Mouse (Mus musculus) limb, embryonic 14.5 days (tissue): ENCODE measurements around the gene Fhit. TPM values are rescaled to one million over a fixed set of nuclear protein-coding genes. Genes with fewer than 3 reads are reported as not detected.

Source experiments
- ATAC-seq: fragments of 200-750 bp; cut with Nextera tagmentation; 2 replicates; pipeline ENCODE4 v1.8.0; 2017; ENCODE audit warnings: low read depth, moderate number of reproducible peaks, moderate TSS enrichment; ENCODE audit not compliant: low FRiP score
- DNase-seq: peaks from one replicate; pipeline ENCODE4 v3.0.0-alpha.2; 2015; ENCODE audit warnings: low spot score
- H3K27ac ChIP-seq: fragments of 300-500 bp; sonication (generic); replicated peaks from 2 replicates; pipeline ENCODE4 v1.5.1; 2014; ENCODE audit warnings: low read depth, mild to moderate bottlenecking, low read length, moderate library complexity, mixed read lengths
- H3K27me3 ChIP-seq: fragments of 300-500 bp; sonication (generic); 2 replicates; pipeline ENCODE4 v1.6.1; 2014; ENCODE audit warnings: low read length, mixed read lengths; ENCODE audit not compliant: control insufficient read depth, insufficient read depth
- H3K36me3 ChIP-seq: fragments of 300-500 bp; sonication (generic); 2 replicates; pipeline ENCODE4 v1.6.1; 2014; ENCODE audit warnings: mild to moderate bottlenecking, low read length, moderate library complexity, mixed read lengths; ENCODE audit not compliant: control insufficient read depth, insufficient read depth
- H3K4me1 ChIP-seq: fragments of 300-500 bp; sonication (generic); 2 replicates; pipeline ENCODE4 v1.6.1; 2014; ENCODE audit warnings: antibody characterized with exemption, low read length, mixed read lengths; ENCODE audit not compliant: control insufficient read depth, insufficient read depth
- H3K4me2 ChIP-seq: fragments of 300-500 bp; sonication (generic); replicated peaks from 2 replicates; pipeline ENCODE4 v1.6.1; 2014; ENCODE audit warnings: low read depth, mild to moderate bottlenecking, low read length, moderate library complexity; ENCODE audit not compliant: severe bottlenecking
- H3K4me3 ChIP-seq: fragments of 300-500 bp; sonication (generic); replicated peaks from 2 replicates; pipeline ENCODE4 v1.5.1; 2014; ENCODE audit warnings: low read length
- H3K9ac ChIP-seq: fragments of 300-500 bp; sonication (generic); 2 replicates; pipeline ENCODE4 v1.6.1; 2014; ENCODE audit warnings: mild to moderate bottlenecking, low read depth, low read length, moderate library complexity; ENCODE audit not compliant: severe bottlenecking
- H3K9me3 ChIP-seq: fragments of 300-500 bp; sonication (generic); 2 replicates; pipeline ENCODE4 v1.6.1; 2016; ENCODE audit warnings: low read length; ENCODE audit not compliant: control insufficient read depth
- POLR2A ChIP-seq: fragments of 200-500 bp; IDR thresholded peaks from 2 replicates; pipeline ENCODE4 v1.8.0; 2012; ENCODE audit warnings: inconsistent platforms, mild to moderate bottlenecking, moderate library complexity, borderline replicate concordance; ENCODE audit not compliant: insufficient read depth, insufficient read length; ENCODE audit errors: extremely low read depth
- WGBS: fragments of 180-500 bp; shearing (Covaris S2); extraction: QIAGEN DNeasy Blood & Tissue Kit; methylation state at CpG from one replicate; pipeline ENCODE4 v1.1.7; 2014; 5-methylcytosine and 5-hydroxymethylcytosine counted together
- polyA plus RNA-seq, 2 experiments: library from polyadenylated mRNA; depleted of rRNA in 1 of 2; stranded (reverse) in 1 of 2; unstranded in 1 of 2; fragments of >200 nt; fragmentation: Nextera tagmentation in 1 of 2; extraction: Ambion mirVana in 1 of 2; gene quantifications; 2 replicates each; pipeline versions ENCODE4 v1.2.1 to v1.2.3; 2012 to 2014

Fhit gene
- polyA plus RNA-seq, 2 experiments, result 3.5 to 7.6 TPM

DNA sequence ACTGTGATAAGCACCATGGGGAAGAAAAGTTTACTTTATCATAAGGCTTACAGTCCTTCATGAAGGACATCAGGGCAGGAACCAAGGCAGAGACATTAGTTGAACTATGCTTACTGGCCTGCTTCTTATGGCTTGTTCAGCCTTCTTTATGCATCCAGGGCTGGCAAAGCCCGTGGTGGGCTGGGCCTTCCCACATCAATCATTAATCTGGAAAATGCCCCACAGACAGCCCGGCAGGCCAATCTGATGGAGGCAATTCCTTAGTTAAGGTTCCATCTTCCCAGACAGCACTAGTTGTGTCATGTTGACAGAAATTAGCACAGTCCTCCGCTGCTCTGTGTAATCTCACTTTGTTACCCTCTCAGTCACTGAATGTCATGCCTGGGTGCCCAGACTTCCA lies 4.1 kb downstream of the Fhit start:
- Histone ChIP-seq H3K27ac (no peak overlapping the region), H3K4me2 (no peak overlapping the region), H3K4me3 (no peak overlapping the region), H3K36me3 (no peaks in the 10 kb centered on the region), H3K27me3 (no peaks in the 10 kb centered on the region), H3K4me1 (peaks cover 5% of the 10 kb centered on the region; the same call in 1 of the 2 replicates), H3K9me3 (no peaks in the 10 kb centered on the region), H3K9ac (no peak overlapping the region)
- ATAC-seq (no peak), DNase-seq (no peak)
- TF ChIP-seq POLR2A, result no peak
- WGBS, result 84% methylated on average over 3 of the region's 3 CpGs

DNA sequence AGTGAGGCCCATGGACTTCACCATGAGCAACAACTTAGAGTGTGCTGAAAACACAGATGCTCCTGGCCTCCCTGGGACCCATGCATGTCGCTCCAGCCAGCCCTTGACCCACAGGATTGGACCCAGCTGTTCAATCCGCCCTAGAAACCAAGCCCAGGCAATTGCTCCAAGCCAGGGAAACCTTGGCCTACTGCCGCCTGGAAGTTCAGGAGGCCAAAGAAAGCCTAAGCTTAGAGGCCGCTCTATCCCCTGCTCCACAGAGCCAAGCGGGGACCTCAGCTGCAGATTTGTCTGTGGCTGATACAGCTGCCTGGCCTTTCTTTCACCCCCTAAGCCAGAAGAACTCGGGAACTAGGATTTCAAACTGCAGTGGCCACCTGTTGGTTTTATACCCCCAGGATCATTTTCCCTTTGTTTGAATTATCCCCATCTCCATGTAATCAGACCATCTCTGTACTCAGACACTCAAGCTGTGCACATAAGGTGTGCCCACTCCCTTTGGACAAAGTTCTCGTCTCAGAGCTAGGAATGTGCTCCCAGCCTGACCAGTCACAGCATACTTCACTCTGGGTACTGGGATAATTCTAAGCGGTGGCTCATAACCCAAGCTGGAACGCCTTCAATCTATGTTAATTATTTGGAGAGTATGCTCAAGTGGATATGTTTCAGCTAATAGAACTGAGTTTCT lies 10.1 kb downstream of the Fhit start:
- H3K9me3 ChIP-seq, result no peaks in the 10 kb centered on the region
- peak; percentile 76 for ATAC-seq
- no peaks in the 10 kb centered on the region for H3K4me1 ChIP-seq
- no peaks in the 10 kb centered on the region for H3K27me3 ChIP-seq
- DNase-seq, result peak; percentile 61
- no peak overlapping the region for H3K4me3 ChIP-seq
- H3K4me2 ChIP-seq, result no peak overlapping the region
- WGBS, result 72% methylated on average over 9 of the region's 9 CpGs
- H3K36me3 ChIP-seq, result no peaks in the 10 kb centered on the region
- no peak overlapping the region for H3K9ac ChIP-seq
- no peak for TF ChIP-seq POLR2A
- no peak overlapping the region for H3K27ac ChIP-seq

- no peak overlapping the region for H3K9ac ChIP-seq
- no peaks in the 10 kb centered on the region for H3K27me3 ChIP-seq
- 86% methylated on average over 12 of the region's 12 CpGs for WGBS
- TF ChIP-seq POLR2A, result no peak
- H3K4me3 ChIP-seq, result no peak overlapping the region
- H3K4me1 ChIP-seq, result no peaks in the 10 kb centered on the region
- no peak overlapping the region for H3K27ac ChIP-seq
- no peak overlapping the region for H3K4me2 ChIP-seq
- DNase-seq (no peak), ATAC-seq (no peak)
- H3K36me3 ChIP-seq, result no peaks in the 10 kb centered on the region
- no peaks in the 10 kb centered on the region for H3K9me3 ChIP-seq
Observed at GRCm38 (mm10) chr14:11133787-11134735, 27.8 kb downstream of the Fhit start.

GRCm38 (mm10) chr14:11132637-11133474 lies 29.0 kb downstream of the Fhit start:
- no peak for ATAC-seq
- no peaks in the 10 kb centered on the region for H3K9me3 ChIP-seq
- H3K4me2 ChIP-seq, result no peak overlapping the region
- no peaks in the 10 kb centered on the region for H3K4me1 ChIP-seq
- DNase-seq, result no peak
- no peak overlapping the region for H3K27ac ChIP-seq
- TF ChIP-seq POLR2A, result no peak
- H3K27me3 ChIP-seq, result no peaks in the 10 kb centered on the region
- H3K9ac ChIP-seq, result no peak overlapping the region
- no peak overlapping the region for H3K4me3 ChIP-seq
- whole genome bisulfite sequencing, result 72% methylated on average over 6 of the region's 6 CpGs
- H3K36me3 ChIP-seq, result no peaks in the 10 kb centered on the region

- H3K4me2 ChIP-seq, result no peak overlapping the region
- H3K4me1 ChIP-seq, result no peaks in the 10 kb centered on the region
Observed at GRCm38 (mm10) chr14:11125096-11125495, 36.7 kb downstream of the Fhit start.

More at GRCm38 (mm10) chr14:11125096-11125495, 36.7 kb downstream of the Fhit start:
- no peak overlapping the region for H3K27ac ChIP-seq
- no peaks in the 10 kb centered on the region for H3K9me3 ChIP-seq
- no peak for ATAC-seq
- no peak overlapping the region for H3K4me3 ChIP-seq
- no peaks in the 10 kb centered on the region for H3K27me3 ChIP-seq
- peak; percentile 5 for DNase-seq
- no peak overlapping the region for H3K9ac ChIP-seq
- TF ChIP-seq POLR2A, result no peak
- no peaks in the 10 kb centered on the region for H3K36me3 ChIP-seq
- 70% methylated on average over 11 of the region's 11 CpGs for WGBS
